ENCODE assay signal across 9 mouse cellular contexts in the genomic region with DNA sequence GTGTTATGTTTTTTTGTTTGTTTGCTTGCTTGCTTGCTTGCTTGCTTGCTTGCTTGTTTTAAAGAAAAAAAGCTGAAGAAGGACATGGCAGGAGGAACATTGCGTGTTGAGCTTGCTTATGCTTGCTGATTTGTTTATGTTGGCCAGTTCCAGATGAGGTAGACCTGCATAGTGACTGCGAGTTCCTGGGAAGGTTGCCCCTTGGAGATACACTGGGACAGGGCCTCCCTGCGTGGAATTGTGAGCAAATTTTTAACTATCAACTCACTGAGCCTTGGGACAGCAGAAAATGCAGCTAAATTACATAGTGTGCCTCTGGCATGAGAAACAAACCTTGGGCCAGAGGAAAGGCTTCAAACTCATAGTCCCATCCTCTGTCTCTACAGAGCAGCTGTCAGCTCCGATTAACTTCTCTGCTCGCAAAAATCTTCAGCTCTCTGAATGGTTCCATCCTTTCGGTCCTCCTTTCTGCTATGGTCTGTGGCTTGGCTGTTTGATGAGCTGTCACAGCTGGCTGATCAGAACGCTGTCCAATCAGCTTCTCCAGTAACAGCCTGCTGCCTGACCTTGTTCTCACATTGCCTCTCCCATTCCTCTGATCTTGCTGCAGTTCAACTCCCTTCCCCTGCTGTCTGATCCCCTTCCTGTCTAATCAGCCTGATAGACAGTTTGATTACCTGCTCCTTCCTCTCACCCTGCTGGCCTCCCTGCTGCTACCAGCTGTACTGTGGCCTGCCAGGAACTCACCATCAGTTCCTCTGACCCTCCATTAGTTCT.
DNase-seq lines count a peak whose midpoint lies in the region; ATAC-seq and TF ChIP-seq lines count a peak whose summit lies in the region.
"Had no signal": no experiment of that assay in that cellular context is flagged by ENCODE, and none has a peak within 500 bp of the region (broad histone marks: within the 10 kb centered on the region; RNA-seq: fewer than 3 reads in every experiment).

No protein-coding gene starts in this region.

- intact Hi-C loops in left cerebral cortex, adult 2 months (cut with DNase I): no loop called here

- H3K4me1 ChIP-seq in forebrain, postnatal 0 days (ENCODE audit: insufficient read depth): no peaks in the 10 kb centered on the region

- H3K9me3 ChIP-seq in forebrain, postnatal 0 days (ENCODE audit: low read length): no peaks in the 10 kb centered on the region

- no peaks in the 10 kb centered on the region for H3K36me3 ChIP-seq in C2C12 (ENCODE audit: control insufficient read depth, insufficient read depth)
- no peaks in the 10 kb centered on the region for H3K36me3 ChIP-seq in forebrain, postnatal 0 days (ENCODE audit: insufficient read depth)

- no peak overlapping the region for H3K4me2 ChIP-seq in forebrain, postnatal 0 days (ENCODE audit: low read depth)

- H3K27ac ChIP-seq in forebrain, postnatal 0 days (ENCODE audit: low read depth, low read length): no peak overlapping the region
- no peak overlapping the region for H3K27ac ChIP-seq in left cerebral cortex, adult 2 months

- H3K4me3 ChIP-seq in C2C12 (ENCODE audit: insufficient read depth, poor library complexity, severe bottlenecking): no peak overlapping the region
- H3K4me3 ChIP-seq in forebrain, postnatal 0 days (ENCODE audit: low read depth, low read length): no peak overlapping the region
- H3K4me3 ChIP-seq in left cerebral cortex, adult 2 months: no peak overlapping the region

- WGBS in forebrain, postnatal 0 days: 48% methylated on average over 7 of the region's 7 CpGs

- H3K79me2 ChIP-seq in C2C12 (ENCODE audit: control insufficient read depth, insufficient read depth): no peaks in the 10 kb centered on the region

- no peaks in the 10 kb centered on the region for H3K79me3 ChIP-seq in C2C12 (ENCODE audit: low read depth)

- H3ac ChIP-seq in C2C12 (ENCODE audit: control insufficient read depth, insufficient read length, low read depth): no peak overlapping the region

- no peaks in the 10 kb centered on the region for H3K27me3 ChIP-seq in C2C12 (ENCODE audit: control insufficient read depth, insufficient read depth, insufficient read length)
- no peaks in the 10 kb centered on the region for H3K27me3 ChIP-seq in forebrain, postnatal 0 days (ENCODE audit: insufficient read depth, low read length)

- peak; percentile 47 for ATAC-seq in forebrain, postnatal 0 days

- DNase-seq in ES-CJ7 (ENCODE audit: low read depth, low spot score): peak; percentile 29
- peak; percentile 5 for DNase-seq in forebrain, postnatal 0 days
- peak; percentile 28 for DNase-seq in lung, postnatal 14 days
- no peak for DNase-seq in right cerebral cortex, postnatal 25 days
- DNase-seq in B cell, adult 2 months: no peak
- no peak for DNase-seq in urinary bladder, adult 2 months (ENCODE audit: low spot score)
- no peak for DNase-seq in left cerebral cortex, adult 2 months (ENCODE audit: extremely low spot score in 1 of 2, low spot score in 2 of 2)
- DNase-seq: adrenal gland, postnatal 25 days had no signal

- no peak overlapping the region for H3K9ac ChIP-seq in forebrain, postnatal 0 days

- TF ChIP-seq CTCF in C2C12 (IDR thresholded peaks at IDR 0.05; ENCODE audit: control insufficient read depth, insufficient read depth, insufficient read length): no peak
- TF ChIP-seq CTCF in forebrain, postnatal 0 days (IDR thresholded peaks at IDR 0.05; ENCODE audit: low read depth): no peak
- no peak for TF ChIP-seq CTCF in left cerebral cortex, adult 2 months (IDR thresholded peaks at IDR 0.05)

TF ChIP-seq in C2C12, 6 proteins besides CTCF, POLR2A, EP300 and RAD21:
- TF ChIP-seq MYOD1 (IDR thresholded peaks at IDR 0.05; ENCODE audit: control insufficient read depth, insufficient read length, low read depth) (peak; percentile 99), CEBPB (IDR thresholded peaks at IDR 0.05; ENCODE audit: low read depth) (no peak)

Comparison
In these comparisons a context has a peak if more than half of its experiments do, and no peak if none do; other contexts are left out.
1. DNase-seq: peak in ES-CJ7 (single experiment), forebrain, postnatal 0 days (single experiment) and lung, postnatal 14 days (single experiment); none in right cerebral cortex, postnatal 25 days (single experiment), B cell, adult 2 months (0 of 2), urinary bladder, adult 2 months (single experiment) and left cerebral cortex, adult 2 months (0 of 2).